Mouse (Mus musculus): ENCODE results near the gene Syt12. TPM values are rescaled to one million over a fixed set of nuclear protein-coding genes. Genes with fewer than 3 reads are reported as not detected.
"Not testable (repeated sequence)": the region's sequence is repeated elsewhere in the genome, so short reads cannot be mapped to it uniquely, and the experiment has no call there.

Gene Syt12
- total RNA-seq, 2 experiments from 2014 or later: 30.8 to 31.7 TPM

DNA sequence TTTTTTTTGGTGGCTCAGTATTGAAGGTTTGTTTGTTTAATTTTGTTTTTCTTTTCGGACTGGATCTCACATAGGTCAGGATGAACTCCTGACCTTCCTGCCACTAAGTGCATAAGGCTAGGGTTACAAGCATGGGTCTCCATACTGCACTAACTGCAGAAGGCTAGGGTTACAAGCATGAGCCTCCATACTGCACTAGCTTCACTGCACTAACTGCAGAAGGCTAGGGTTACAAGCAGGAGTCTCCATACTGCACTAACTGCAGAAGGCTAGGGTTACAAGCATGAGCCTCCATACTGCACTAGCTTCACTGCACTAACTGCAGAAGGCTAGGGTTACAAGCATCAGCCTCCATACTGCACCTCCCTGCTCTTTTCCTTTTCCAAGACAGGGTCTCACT is 23.2 kb downstream of the Syt12 start:
- DNase-seq (ENCODE audit: low spot score in 2 of 2); intact Hi-C loops (cut with DNase I): not testable (repeated sequence)

GRCm38 (mm10) chr19:4452525-4452924 is 24.7 kb downstream of the Syt12 start:
- no peak for DNase-seq (ENCODE audit: low spot score in 2 of 2)
- intact Hi-C loops (cut with DNase I): no loop called here

DNA sequence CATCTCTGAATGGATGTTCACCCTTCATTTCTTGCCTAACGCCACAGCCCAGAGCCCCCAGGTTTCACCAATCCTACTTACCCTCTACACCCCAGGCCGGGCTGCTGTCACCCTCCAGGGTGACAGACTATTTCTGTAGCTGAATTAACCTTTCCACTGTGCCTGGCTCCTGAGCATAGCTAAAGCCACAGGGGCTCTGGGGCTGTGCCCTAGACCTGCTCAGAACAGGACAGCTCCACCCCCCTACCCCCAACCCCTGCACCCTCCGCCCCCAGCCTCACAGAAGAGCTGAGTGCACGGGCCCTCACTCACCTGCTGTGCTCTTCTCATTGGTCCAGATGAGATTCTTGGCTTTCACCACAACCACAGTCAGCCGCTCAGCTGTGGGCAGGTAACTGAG is 25.3 kb downstream of the Syt12 start:
- DNase-seq (ENCODE audit: low spot score in 2 of 2): no peak
- intact Hi-C loops (cut with DNase I): no loop called here

- no peak for DNase-seq (ENCODE audit: low spot score in 2 of 2)
- intact Hi-C loops (cut with DNase I): no loop called here
These were observed 26.1 kb downstream of the Syt12 start for GRCm38 (mm10) chr19:4451098-4451497.

GRCm38 (mm10) chr19:4450666-4451065 is 26.6 kb downstream of the Syt12 start:
- intact Hi-C loops (cut with DNase I): no loop called here
- DNase-seq (ENCODE audit: low spot score in 2 of 2): no peak

DNA sequence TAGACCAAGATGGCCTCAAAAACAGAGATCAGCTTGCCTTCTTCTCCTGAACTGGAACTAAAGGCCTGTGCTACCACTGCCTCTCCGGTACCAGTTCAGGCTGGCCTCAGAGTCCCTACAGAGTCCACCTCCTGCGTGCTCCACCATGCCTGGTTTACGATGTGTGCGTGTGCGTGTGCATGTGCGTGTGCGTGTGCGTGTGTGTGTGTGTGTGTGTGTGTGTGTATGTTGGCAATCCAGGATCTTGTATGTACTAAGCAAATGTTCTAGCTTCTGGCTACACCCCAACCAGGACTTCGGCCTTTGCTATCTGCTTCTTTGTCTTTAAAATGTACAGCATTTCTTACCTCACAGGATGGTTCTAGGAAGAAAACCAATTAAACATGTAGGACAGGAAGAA is 28.0 kb downstream of the Syt12 start:
- DNase-seq (ENCODE audit: low spot score in 2 of 2): no peak
- intact Hi-C loops (cut with DNase I): no loop called here

DNA sequence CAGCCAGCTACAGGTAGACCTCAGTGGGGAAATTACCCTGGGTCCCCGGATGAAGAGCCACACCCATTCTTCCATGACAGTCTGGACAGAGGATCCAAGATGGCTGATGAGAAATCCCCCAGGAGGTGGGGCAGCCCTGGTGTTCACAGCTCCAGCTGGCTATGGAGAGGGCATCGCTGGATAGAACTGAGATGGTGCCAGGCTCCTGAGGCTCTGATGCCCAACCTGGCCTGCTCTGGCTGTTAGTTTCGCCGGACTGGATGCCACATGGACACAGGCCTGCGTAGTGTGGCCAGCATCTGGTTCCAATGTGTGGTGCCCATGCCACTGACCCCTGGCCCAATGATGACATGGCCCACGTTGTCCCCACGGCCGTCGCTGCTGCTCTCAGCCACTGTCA is 29.8 kb downstream of the Syt12 start:
- no peak for DNase-seq (ENCODE audit: low spot score in 2 of 2)
- intact Hi-C loops (cut with DNase I): no loop called here

DNA sequence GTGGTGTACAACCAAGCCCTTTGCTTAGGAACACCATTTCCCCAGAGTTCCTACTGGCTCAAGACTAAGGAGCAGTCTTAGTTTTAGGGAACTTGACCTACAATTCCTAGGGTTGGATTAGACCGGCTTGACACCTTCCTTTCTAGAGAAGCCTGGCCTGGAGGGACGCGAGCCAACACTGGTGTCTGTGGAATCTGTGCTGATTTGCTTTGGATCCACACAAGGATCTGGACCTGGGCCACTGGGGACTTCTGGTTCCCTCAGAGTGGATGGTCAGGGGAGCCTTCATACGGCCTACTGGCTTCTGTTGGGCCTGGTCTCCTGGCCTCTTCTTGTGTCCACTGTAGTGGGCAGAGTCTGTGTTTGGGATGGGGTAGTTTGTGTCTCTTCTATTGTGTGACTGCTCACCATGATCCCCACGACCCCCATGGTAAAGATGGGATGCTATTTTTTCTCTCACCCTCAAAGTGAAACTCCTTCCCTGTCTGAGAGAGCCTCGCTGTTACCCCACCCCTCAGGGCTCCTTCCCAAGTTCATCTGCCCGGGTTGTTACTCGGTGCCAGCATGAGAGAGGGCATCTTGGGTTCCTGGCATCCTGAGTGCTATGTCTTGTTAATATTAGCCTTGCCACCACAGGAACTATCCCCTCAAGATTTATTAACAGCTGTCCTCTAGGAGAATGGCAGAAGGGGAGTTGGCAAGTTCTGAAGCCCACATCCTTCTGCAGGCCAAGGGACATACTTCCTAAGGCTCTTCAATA is 30.4 kb downstream of the Syt12 start:
- no peak for DNase-seq (ENCODE audit: low spot score in 2 of 2)
- intact Hi-C loops (cut with DNase I): no loop called here

DNA sequence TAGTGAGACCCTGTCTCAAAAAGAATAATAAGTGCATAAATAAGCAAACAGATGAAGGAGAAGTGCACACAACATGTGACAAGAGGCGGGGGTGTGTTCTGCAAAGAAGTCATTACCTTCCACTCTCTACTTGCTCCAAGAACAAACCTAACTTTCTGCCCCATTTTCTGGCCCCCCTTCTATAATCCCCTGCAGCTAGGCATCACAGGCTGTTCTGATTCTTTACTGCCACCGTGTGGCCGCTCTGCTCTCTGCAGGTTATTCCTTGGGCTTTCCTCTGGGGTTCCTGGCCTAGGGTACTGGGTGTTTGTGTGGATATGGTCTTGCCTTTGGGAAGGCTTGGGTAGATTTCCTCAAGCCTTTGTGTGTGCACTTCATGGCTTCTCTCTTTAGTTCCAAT is 34.8 kb downstream of the Syt12 start:
- DNase-seq (ENCODE audit: low spot score in 2 of 2): peak; percentile 79 to 82
- intact Hi-C loops (cut with DNase I): no loop called here

DNA sequence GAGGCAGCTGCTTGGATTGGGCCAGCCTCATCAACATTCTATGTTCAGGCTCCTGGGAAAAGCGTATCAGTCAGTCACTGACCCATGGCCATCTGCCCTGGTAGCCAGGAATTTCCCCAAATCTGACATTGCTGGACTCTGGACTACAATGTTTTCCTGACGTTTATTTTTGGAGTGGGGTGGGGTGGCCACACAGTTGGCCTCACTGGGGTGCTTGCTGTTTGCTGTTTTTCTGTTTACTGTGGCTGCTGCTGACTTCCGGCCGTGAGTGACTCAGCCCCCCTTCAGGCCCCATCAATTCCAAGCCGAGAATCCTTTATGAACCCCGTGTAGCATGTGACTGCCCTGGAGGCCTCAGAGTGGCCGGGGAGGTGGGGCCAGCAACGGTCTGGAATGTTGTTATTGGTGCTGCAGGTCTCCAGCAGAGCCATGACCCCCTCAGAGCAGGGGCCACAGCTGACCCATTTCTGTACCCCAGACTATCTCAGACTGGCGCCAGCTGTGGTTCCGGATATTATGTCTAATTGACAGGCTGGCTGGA is 35.6 kb downstream of the Syt12 start:
- intact Hi-C loops (cut with DNase I): no loop called here

GRCm38 (mm10) chr19:4441090-4441591 is 36.1 kb downstream of the Syt12 start:
- DNase-seq (ENCODE audit: low spot score in 2 of 2): peak; percentile 42 to 45
- intact Hi-C loops (cut with DNase I): no loop called here

More for the DNA sequence above, 35.6 kb downstream of the Syt12 start:
- no peak for DNase-seq (ENCODE audit: low spot score in 2 of 2)

- intact Hi-C loops (cut with DNase I): no loop called here
These were observed 37.0 kb downstream of the Syt12 start for GRCm38 (mm10) chr19:4440222-4440621.

GRCm38 (mm10) chr19:4439161-4439801 is 38.0 kb downstream of the Syt12 start, which contains the start of gene Rhod:
Rhod (minus strand) TSS chr19:4439432.
- no peak for DNase-seq (ENCODE audit: low spot score in 2 of 2)
- intact Hi-C loops (cut with DNase I): no loop called here

More at GRCm38 (mm10) chr19:4440222-4440621, 37.0 kb downstream of the Syt12 start:
- DNase-seq (ENCODE audit: low spot score in 2 of 2): no peak

- intact Hi-C loops (cut with DNase I): no loop called here
- DNase-seq (ENCODE audit: low spot score in 2 of 2): no peak
These were observed 38.5 kb downstream of the Syt12 start for GRCm38 (mm10) chr19:4438791-4439160.

DNA sequence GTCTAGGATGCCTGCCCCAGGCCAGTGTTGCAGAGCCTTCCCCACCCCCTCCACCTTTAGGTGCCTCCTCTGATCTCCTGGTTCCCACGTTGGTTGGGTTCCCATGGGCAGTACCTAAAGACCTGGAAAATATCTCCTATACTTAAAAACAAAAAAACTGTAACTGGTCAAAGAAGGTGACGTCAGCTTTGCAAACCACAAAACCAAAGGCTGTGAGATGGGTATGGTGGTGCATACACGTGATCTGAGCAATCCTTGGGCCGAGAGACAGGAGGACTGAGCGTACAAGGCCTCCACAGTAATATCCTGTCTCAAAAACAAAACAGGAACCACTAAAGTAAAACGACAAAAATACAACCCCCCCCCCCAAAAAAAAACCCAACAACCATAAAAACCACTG is 39.4 kb downstream of the Syt12 start:
- intact Hi-C loops (cut with DNase I): no loop called here
- DNase-seq (ENCODE audit: low spot score in 2 of 2): no peak

DNA sequence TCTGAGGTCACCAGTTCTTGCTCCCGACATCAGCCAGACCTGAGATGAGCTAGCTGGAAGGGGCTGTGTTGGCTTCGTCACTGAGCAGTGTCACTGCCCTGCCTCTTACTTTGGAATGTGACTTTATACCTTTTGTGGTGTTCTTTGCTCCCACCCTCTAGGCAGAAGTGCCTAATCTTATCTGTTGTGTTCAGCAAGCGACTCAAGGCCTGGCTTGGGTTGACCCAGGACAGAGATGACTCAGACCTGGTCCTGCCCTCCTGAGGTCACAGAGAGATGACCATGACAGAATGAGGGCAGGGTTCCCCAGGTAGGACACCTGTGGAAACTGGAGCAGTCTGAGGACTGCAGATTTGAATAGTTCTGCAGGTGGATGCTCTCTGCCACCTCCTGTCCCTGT is 41.0 kb downstream of the Syt12 start:
- no peak for DNase-seq (ENCODE audit: low spot score in 2 of 2)
- intact Hi-C loops (cut with DNase I): no loop called here

DNA sequence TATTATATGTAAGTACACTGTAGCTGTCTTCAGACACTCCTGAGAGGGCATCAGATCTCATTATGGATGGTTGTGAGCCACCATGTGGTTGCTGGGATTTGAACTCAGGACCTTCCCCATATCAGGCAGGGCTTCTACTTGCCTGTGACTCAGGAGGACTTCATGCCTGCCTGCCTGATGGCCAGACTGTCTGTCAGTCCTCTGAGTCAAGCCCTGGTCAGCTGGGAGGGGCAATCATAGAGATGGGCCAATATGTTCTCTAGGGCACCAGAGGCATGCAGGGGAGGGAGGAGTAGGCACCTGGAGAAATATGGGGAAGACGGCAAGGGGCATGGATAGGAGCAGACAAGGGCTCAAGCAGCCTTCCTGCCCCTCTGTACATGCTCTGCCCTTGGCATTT is 42.2 kb downstream of the Syt12 start:
- intact Hi-C loops (cut with DNase I): no loop called here
- DNase-seq (ENCODE audit: low spot score in 2 of 2): no peak

DNA sequence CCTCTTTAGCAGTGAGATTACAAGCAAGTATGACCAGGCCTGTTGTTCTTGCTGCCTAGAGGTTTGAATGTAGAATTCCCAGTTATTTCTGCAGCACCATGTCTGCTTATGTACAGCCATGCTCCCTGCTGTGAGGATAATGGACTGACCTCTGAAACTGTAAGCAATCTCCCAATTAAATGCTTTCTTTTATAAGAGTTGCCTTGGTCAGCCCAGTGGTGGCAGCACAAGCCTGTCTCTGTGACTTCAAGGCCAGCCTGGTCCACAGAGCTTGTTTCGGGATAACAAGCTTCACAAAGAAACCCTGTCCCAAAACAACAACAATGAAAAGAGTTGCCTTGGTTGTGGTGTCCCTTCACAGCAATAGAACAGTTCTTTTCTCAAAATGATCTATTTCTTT is 43.5 kb downstream of the Syt12 start:
- intact Hi-C loops (cut with DNase I): no loop called here
- no peak for DNase-seq (ENCODE audit: low spot score in 2 of 2)

DNA sequence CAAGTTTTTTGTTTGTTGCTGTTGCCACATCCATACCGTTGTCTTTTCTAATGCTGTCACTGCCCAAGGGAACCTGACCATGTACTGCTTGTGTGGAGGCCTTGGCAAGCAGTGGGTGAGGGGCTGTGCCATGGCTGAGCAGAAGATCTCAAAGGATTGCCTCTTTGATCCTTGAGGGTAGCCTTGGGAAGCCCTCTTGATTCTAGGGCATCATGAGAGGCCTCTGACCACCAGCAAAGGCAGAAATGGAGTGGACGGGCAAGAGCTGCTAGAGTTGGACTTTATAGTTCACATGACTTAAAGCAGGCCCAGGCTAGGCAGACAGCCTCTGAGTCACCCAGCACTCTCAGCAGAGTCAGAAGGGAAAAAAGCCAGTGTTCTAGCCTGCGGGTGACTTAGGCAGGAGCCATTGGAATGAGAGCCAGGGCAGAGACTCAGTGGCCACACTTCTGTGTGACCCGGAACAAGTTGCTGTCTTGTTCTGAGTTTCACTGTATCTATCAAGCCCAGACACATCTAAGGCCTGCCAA is 47.1 kb downstream of the Syt12 start:
- intact Hi-C loops (cut with DNase I): no loop called here
- no peak for DNase-seq (ENCODE audit: low spot score in 2 of 2)

GRCm38 (mm10) chr19:4425610-4426366 is 51.5 kb downstream of the Syt12 start:
- intact Hi-C loops (cut with DNase I): no loop called here
- DNase-seq (ENCODE audit: low spot score in 2 of 2): peak in 1 of 2 experiments; percentile 15

Measured in left cerebral cortex, postnatal 14 days (tissue).